Mouse (Mus musculus): ENCODE measurements around the gene Odf3l1. TPM values are rescaled to one million over a fixed set of nuclear protein-coding genes. Genes with fewer than 3 reads are reported as not detected.

Gene Odf3l1
- polyA plus RNA-seq, 1 experiment from 2014 or later, result 1.1 TPM

DNA sequence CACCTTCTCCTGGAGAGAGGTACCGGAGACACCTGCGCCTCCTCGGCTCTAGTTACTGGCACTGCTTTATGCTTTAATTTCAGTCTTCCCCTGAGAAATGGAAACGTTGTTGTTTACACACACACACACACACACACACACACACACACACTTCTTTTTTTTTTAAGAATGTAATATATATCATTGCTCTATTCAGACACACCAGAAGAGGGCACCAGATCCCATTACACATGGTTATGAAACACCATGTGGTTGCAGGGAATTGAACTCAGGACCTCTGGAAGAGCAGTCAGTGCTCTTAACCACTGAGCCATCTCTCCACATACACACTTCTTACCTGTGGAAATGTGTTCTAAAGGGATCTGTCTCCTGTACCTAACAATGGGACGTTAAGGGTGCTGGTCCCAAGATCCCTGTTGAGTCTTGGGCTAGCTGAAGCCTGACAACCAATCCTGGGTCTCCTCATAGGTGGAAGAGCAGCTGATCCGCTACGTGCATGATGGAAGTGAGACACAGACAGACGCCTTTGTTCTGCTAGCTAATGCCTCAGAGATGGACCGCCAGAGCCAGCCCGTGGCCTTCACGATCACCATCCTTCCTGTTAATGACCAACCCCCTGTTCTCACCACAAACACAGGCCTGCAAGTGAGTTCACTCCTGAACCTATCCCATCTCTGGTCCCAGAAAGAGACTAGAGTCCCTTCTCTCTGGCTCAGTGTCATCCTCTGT, 26.2 kb upstream of the Odf3l1 start:
- DNase-seq (no peak), ATAC-seq (ENCODE audit: insufficient read depth) (no peak)
- no peaks in the 10 kb centered on the region for H3K27me3 ChIP-seq (ENCODE audit: insufficient read depth, low read length)
- peaks cover 29% of the 10 kb centered on the region; the same call in 1 of the 2 replicates for H3K36me3 ChIP-seq (ENCODE audit: insufficient read depth)
- peak overlapping the region; percentile 51; the same call in 1 of the 2 replicates for H3K4me2 ChIP-seq
- H3K9me3 ChIP-seq (ENCODE audit: low read depth, low read length), result no peaks in the 10 kb centered on the region
- 65% methylated on average over 11 of the region's 11 CpGs for WGBS
- no peak overlapping the region for H3K27ac ChIP-seq (ENCODE audit: low read depth)
- H3K4me1 ChIP-seq (ENCODE audit: insufficient read depth), result no peaks in the 10 kb centered on the region; the same call in 1 of the 2 replicates
- no peak overlapping the region for H3K4me3 ChIP-seq (ENCODE audit: low read depth, low read length)
- TF ChIP-seq CTCF (IDR thresholded peaks at IDR 0.05; ENCODE audit: low read depth), result no peak
- no peak overlapping the region for H3K9ac ChIP-seq

DNA sequence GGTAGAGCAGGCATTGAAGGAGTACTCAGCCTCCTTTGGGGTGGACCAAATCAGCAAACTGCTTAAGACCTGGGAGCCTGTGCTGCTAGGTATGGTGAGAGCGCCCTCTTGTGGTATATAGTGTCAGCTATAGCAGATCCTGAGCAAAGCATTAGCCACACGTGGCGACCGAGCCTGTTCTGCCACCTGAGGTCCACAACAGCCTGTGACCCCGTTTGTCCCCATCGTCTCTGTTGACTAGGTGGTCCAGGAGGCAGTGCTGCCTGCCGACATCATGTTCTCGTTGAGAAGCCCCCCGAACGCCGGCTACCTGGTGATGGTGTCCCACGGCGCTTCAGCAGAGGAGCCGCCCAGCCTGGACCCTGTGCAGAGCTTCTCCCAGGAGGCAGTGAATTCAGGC, 25.3 kb upstream of the Odf3l1 start:
- no peak overlapping the region for H3K4me3 ChIP-seq (ENCODE audit: low read depth, low read length)
- H3K9me3 ChIP-seq (ENCODE audit: low read depth, low read length), result no peaks in the 10 kb centered on the region
- H3K27ac ChIP-seq (ENCODE audit: low read depth), result no peak overlapping the region
- H3K27me3 ChIP-seq (ENCODE audit: insufficient read depth, low read length), result no peaks in the 10 kb centered on the region
- WGBS, result 8% methylated on average over 14 of the region's 14 CpGs
- H3K4me2 ChIP-seq, result peak overlapping the region; percentile 51
- peaks cover 30% of the 10 kb centered on the region; the same call in 1 of the 2 replicates for H3K36me3 ChIP-seq (ENCODE audit: insufficient read depth)
- no peak overlapping the region for H3K9ac ChIP-seq
- no peaks in the 10 kb centered on the region; the same call in 1 of the 2 replicates for H3K4me1 ChIP-seq (ENCODE audit: insufficient read depth)
- DNase-seq (peak; percentile 96), ATAC-seq (ENCODE audit: insufficient read depth) (peak; percentile 61)
- peak; percentile 95 for TF ChIP-seq CTCF (IDR thresholded peaks at IDR 0.05; ENCODE audit: low read depth)

DNA sequence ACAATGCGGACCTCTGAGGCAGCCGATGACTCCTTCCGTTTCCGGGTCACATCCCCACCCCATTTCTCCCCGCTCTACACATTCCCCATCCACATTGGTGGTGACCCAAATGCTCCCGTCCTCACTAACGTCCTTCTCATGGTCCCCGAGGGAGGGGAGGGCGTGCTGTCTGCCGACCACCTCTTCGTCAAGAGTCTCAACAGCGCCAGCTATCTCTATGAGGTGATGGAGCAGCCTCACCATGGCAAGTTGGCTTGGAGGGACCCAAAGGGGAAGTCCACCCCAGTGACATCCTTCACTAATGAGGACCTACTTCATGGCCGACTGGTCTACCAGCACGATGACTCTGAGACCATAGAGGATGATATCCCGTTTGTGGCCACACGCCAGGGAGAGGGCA, 23.1 kb upstream of the Odf3l1 start:
- ATAC-seq (ENCODE audit: insufficient read depth), result no peak
- DNase-seq, result no peak
- H3K36me3 ChIP-seq (ENCODE audit: insufficient read depth), result peaks cover 30% of the 10 kb centered on the region; the same call in 1 of the 2 replicates

DNA sequence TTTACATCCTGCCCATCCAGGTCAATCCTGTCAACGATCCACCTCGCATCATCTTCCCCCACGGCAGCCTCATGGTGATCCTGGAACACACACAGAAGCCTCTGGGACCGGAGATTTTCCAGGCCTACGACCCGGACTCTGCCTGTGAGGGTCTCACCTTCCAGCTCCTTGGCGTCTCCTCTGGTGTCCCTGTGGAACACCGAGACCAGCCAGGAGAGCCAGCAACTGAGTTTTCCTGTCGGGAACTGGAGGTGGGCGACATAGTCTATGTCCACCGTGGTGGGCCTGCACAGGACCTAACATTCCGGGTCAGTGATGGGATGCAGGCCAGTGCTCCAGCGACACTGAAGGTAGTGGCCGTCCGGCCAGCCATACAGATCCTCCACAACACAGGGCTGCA, 22.1 kb upstream of the Odf3l1 start:
- 85% methylated on average over 15 of the region's 15 CpGs for WGBS
- no peak overlapping the region for H3K4me2 ChIP-seq
- DNase-seq (no peak), ATAC-seq (ENCODE audit: insufficient read depth) (no peak)
- no peaks in the 10 kb centered on the region for H3K9me3 ChIP-seq (ENCODE audit: low read depth, low read length)
- H3K36me3 ChIP-seq (ENCODE audit: insufficient read depth), result peaks cover 30% of the 10 kb centered on the region; the same call in 1 of the 2 replicates
- H3K27me3 ChIP-seq (ENCODE audit: insufficient read depth, low read length), result no peaks in the 10 kb centered on the region
- H3K4me1 ChIP-seq (ENCODE audit: insufficient read depth), result peaks cover 6% of the 10 kb centered on the region; the same call in 1 of the 2 replicates
- no peak overlapping the region for H3K27ac ChIP-seq (ENCODE audit: low read depth)
- H3K9ac ChIP-seq, result no peak overlapping the region
- TF ChIP-seq CTCF (IDR thresholded peaks at IDR 0.05; ENCODE audit: low read depth), result no peak
- no peak overlapping the region for H3K4me3 ChIP-seq (ENCODE audit: low read depth, low read length)

More for the DNA sequence above, 23.1 kb upstream of the Odf3l1 start:
- TF ChIP-seq CTCF (IDR thresholded peaks at IDR 0.05; ENCODE audit: low read depth), result no peak
- H3K27me3 ChIP-seq (ENCODE audit: insufficient read depth, low read length), result no peaks in the 10 kb centered on the region
- no peak overlapping the region for H3K4me2 ChIP-seq
- H3K4me3 ChIP-seq (ENCODE audit: low read depth, low read length), result no peak overlapping the region
- no peaks in the 10 kb centered on the region for H3K9me3 ChIP-seq (ENCODE audit: low read depth, low read length)
- WGBS, result 90% methylated on average over 16 of the region's 16 CpGs
- H3K4me1 ChIP-seq (ENCODE audit: insufficient read depth), result peaks cover 4% of the 10 kb centered on the region; the same call in 1 of the 2 replicates
- H3K27ac ChIP-seq (ENCODE audit: low read depth), result no peak overlapping the region
- no peak overlapping the region for H3K9ac ChIP-seq

DNA sequence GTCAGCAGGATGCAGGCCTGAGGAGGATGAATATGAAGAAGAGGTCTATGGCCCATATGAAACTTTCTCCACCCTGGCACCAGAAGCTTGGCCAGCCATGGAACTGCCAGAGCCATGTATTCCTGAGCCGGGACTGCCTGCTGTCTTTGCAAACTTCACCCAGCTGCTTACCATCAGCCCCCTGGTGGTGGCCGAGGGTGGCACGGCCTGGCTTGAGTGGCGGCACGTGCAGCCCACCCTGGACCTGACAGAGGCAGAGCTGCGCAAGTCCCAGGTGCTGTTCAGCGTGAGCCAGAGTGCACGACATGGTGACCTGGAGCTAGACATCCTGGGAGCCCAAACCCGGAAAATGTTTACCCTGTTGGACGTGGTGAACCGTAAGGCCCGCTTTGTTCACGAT, 21.6 kb upstream of the Odf3l1 start:
- peak; percentile 88 for TF ChIP-seq CTCF (IDR thresholded peaks at IDR 0.05; ENCODE audit: low read depth)
- DNase-seq (peak; percentile 63), ATAC-seq (ENCODE audit: insufficient read depth) (no peak)
- H3K9me3 ChIP-seq (ENCODE audit: low read depth, low read length), result no peaks in the 10 kb centered on the region
- H3K4me1 ChIP-seq (ENCODE audit: insufficient read depth), result peaks cover 9% of the 10 kb centered on the region; the same call in 1 of the 2 replicates
- H3K4me3 ChIP-seq (ENCODE audit: low read depth, low read length), result no peak overlapping the region
- H3K36me3 ChIP-seq (ENCODE audit: insufficient read depth), result peaks cover 30% of the 10 kb centered on the region; the same call in 1 of the 2 replicates
- H3K27ac ChIP-seq (ENCODE audit: low read depth), result no peak overlapping the region
- no peak overlapping the region for H3K4me2 ChIP-seq
- WGBS, result 45% methylated on average over 13 of the region's 13 CpGs
- H3K27me3 ChIP-seq (ENCODE audit: insufficient read depth, low read length), result no peaks in the 10 kb centered on the region
- no peak overlapping the region for H3K9ac ChIP-seq

DNA sequence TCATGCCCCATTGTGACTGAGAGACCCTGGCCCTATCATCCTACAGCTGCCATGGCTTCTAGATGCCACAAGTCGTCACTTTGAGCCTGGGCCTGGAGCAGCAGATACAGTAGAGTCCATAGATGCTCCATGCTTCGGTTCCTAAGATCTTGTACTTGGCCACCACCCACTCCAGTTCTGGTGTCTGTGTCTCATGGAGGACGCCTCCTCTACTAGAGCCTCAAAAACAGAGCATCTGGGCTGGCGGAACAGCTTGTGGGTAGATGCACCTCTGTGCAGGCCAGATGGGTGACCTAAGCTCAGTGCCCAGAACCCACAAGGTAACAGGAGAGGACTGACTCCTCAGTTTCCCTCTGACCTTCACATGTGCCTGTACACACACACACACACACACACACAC, 19.8 kb upstream of the Odf3l1 start:
- no peak for ATAC-seq (ENCODE audit: insufficient read depth)
- Histone ChIP-seq H3K4me3 (ENCODE audit: low read depth, low read length) (no peak overlapping the region), H3K36me3 (ENCODE audit: insufficient read depth) (peaks cover 30% of the 10 kb centered on the region; the same call in 1 of the 2 replicates), H3K27ac (ENCODE audit: low read depth) (no peak overlapping the region), H3K27me3 (ENCODE audit: insufficient read depth, low read length) (no peaks in the 10 kb centered on the region), H3K4me2 (no peak overlapping the region), H3K4me1 (ENCODE audit: insufficient read depth) (peaks cover 15% of the 10 kb centered on the region; the same call in 1 of the 2 replicates), H3K9ac (no peak overlapping the region), H3K9me3 (ENCODE audit: low read depth, low read length) (no peaks in the 10 kb centered on the region)
- TF ChIP-seq CTCF (IDR thresholded peaks at IDR 0.05; ENCODE audit: low read depth), result no peak
- no peak for DNase-seq
- WGBS, result 87% methylated on average over 4 of the region's 4 CpGs

DNA sequence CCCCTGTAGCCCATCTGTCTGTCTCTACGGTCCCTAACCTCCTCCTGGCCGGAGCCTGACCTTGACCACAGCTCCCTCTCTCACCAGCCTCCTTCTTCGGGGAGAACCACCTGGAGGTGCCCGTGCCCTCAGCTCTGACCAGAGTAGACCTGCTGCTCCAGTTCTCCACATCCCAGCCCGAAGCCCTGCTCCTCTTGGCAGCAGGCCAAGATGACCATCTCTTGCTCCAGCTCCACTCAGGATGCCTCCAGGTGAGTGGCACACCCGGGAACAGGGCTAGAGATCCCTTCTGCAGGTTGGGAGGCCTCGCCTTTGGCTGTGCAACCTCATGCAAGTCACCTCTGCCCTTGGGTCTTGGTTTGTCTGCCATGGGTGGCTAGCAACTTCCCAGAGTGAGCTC, 19.0 kb upstream of the Odf3l1 start:
- Histone ChIP-seq H3K36me3 (ENCODE audit: insufficient read depth) (peaks cover 25% of the 10 kb centered on the region; the same call in 1 of the 2 replicates), H3K9ac (no peak overlapping the region), H3K27ac (ENCODE audit: low read depth) (no peak overlapping the region), H3K9me3 (ENCODE audit: low read depth, low read length) (no peaks in the 10 kb centered on the region), H3K4me2 (no peak overlapping the region), H3K4me1 (ENCODE audit: insufficient read depth) (peaks cover 15% of the 10 kb centered on the region; the same call in 1 of the 2 replicates), H3K27me3 (ENCODE audit: insufficient read depth, low read length) (no peaks in the 10 kb centered on the region), H3K4me3 (ENCODE audit: low read depth, low read length) (no peak overlapping the region)
- TF ChIP-seq CTCF (IDR thresholded peaks at IDR 0.05; ENCODE audit: low read depth), result no peak
- DNase-seq (no peak), ATAC-seq (ENCODE audit: insufficient read depth) (no peak)
- WGBS, result 69% methylated on average over 7 of the region's 7 CpGs

Data from lung, embryonic 14.5 days (tissue).